Mouse (Mus musculus) thymus, adult 2 months (tissue): ENCODE measurements around the gene Atl1. TPM values are rescaled to one million over a fixed set of nuclear protein-coding genes. Genes with fewer than 3 reads are reported as not detected.

Source experiments
- DNase-seq: peaks from one replicate; pipeline ENCODE4 v3.0.0; 2021
- H3K27ac ChIP-seq: fragments of 200-500 bp; 2 replicates; pipeline ENCODE4 v1.5.1; 2012; ENCODE audit warnings: low read length, control low read depth; ENCODE audit not compliant: control insufficient read depth, insufficient read depth
- H3K27me3 ChIP-seq: fragments of 200-500 bp; 2 replicates; pipeline ENCODE4 v1.6.1; 2012; ENCODE audit warnings: mild to moderate bottlenecking, low read length, moderate library complexity, mixed read lengths; ENCODE audit not compliant: control insufficient read depth, insufficient read depth
- H3K36me3 ChIP-seq: fragments of 200-500 bp; 2 replicates; pipeline ENCODE4 v1.6.1; 2012; ENCODE audit warnings: mild to moderate bottlenecking, low read length, moderate library complexity; ENCODE audit not compliant: control insufficient read depth, insufficient read depth
- H3K4me1 ChIP-seq: fragments of 200-500 bp; replicated peaks from 2 replicates; pipeline ENCODE4 v1.6.1; 2012; ENCODE audit warnings: low read length; ENCODE audit not compliant: control insufficient read depth, insufficient read depth
- H3K4me3 ChIP-seq: fragments of 200-500 bp; 2 replicates; pipeline ENCODE4 v1.5.1; 2012; ENCODE audit warnings: mild to moderate bottlenecking, low read length, control low read depth, moderate library complexity; ENCODE audit not compliant: control insufficient read depth, insufficient read depth
- CTCF ChIP-seq: fragments of 200-500 bp; IDR thresholded peaks from 2 replicates; pipeline ENCODE4 v1.5.1; 2012; ENCODE audit warnings: mild to moderate bottlenecking, control low read depth, low read length, moderate library complexity, borderline replicate concordance; ENCODE audit not compliant: control insufficient read depth, poor library complexity, insufficient read depth; ENCODE audit errors: extremely low read depth
- POLR2A ChIP-seq: fragments of 200-500 bp; IDR thresholded peaks from 2 replicates; pipeline ENCODE4 v1.6.1; 2012; ENCODE audit warnings: mild to moderate bottlenecking, low read length, control low read depth, moderate library complexity; ENCODE audit not compliant: control insufficient read depth, poor library complexity, insufficient read depth; ENCODE audit errors: extremely low read depth
- WGBS: fragments of 180-500 bp; shearing (Covaris S2); methylation state at CpG from one replicate; pipeline ENCODE4 v1.1.7; 2018; 5-methylcytosine and 5-hydroxymethylcytosine counted together
- polyA plus RNA-seq: library from polyadenylated mRNA; depleted of rRNA; stranded (reverse); fragments of >200 nt; gene quantifications from 2 replicates; pipeline ENCODE4 v1.2.3, GENCODE M21; 2012

Gene Atl1
- polyA plus RNA-seq, 1 experiment, result 0.75 TPM

- no peaks in the 10 kb centered on the region for H3K27me3 ChIP-seq
- no peaks in the 10 kb centered on the region for H3K4me1 ChIP-seq
- peaks cover 9% of the 10 kb centered on the region for H3K36me3 ChIP-seq
- H3K4me3 ChIP-seq, result no peak overlapping the region
- no peak for TF ChIP-seq POLR2A
- TF ChIP-seq CTCF, result no peak
- 61% methylated on average over 2 of the region's 2 CpGs for WGBS
- DNase-seq, result no peak
- H3K27ac ChIP-seq, result no peak overlapping the region
Observed at GRCm38 (mm10) chr12:69957378-69957777, 65.0 kb downstream of the Atl1 start.

- H3K27me3 ChIP-seq, result no peaks in the 10 kb centered on the region
- no peak overlapping the region for H3K4me3 ChIP-seq
- H3K27ac ChIP-seq, result peak overlapping the region; percentile 95
- TF ChIP-seq CTCF (no peak), POLR2A (no peak)
- H3K36me3 ChIP-seq, result peaks cover 27% of the 10 kb centered on the region
- peak; percentile 73 for DNase-seq
- WGBS, result 74% methylated on average over 4 of the region's 4 CpGs
- no peaks in the 10 kb centered on the region; the same call in none of the 2 replicates for H3K4me1 ChIP-seq
Observed at GRCm38 (mm10) chr12:69962468-69962867, 70.1 kb downstream of the Atl1 start.

GRCm38 (mm10) chr12:69963141-69963540, 70.7 kb downstream of the Atl1 start:
- no peaks in the 10 kb centered on the region; the same call in none of the 2 replicates for H3K4me1 ChIP-seq
- H3K36me3 ChIP-seq, result peaks cover 32% of the 10 kb centered on the region
- H3K4me3 ChIP-seq, result no peak overlapping the region
- H3K27me3 ChIP-seq, result no peaks in the 10 kb centered on the region
- 61% methylated on average over 6 of the region's 6 CpGs for WGBS
- DNase-seq, result no peak
- H3K27ac ChIP-seq, result peak overlapping the region; percentile 95
- TF ChIP-seq CTCF (no peak), POLR2A (no peak)

- peaks cover 42% of the 10 kb centered on the region for H3K36me3 ChIP-seq
- no peaks in the 10 kb centered on the region for H3K27me3 ChIP-seq
- no peaks in the 10 kb centered on the region; the same call in none of the 2 replicates for H3K4me1 ChIP-seq
- no peak for DNase-seq
- WGBS, result 94% methylated on average over 3 of the region's 3 CpGs
- H3K4me3 ChIP-seq, result no peak overlapping the region
- no peak overlapping the region for H3K27ac ChIP-seq
- no peak for TF ChIP-seq POLR2A
- TF ChIP-seq CTCF, result no peak
Observed at GRCm38 (mm10) chr12:69965644-69966043, 73.2 kb downstream of the Atl1 start.

GRCm38 (mm10) chr12:69966071-69966470, 73.7 kb downstream of the Atl1 start:
- DNase-seq, result no peak
- H3K27ac ChIP-seq, result 0 out of 2 replicates have a peak overlapping the region, but pooled peaks have one; percentile 19
- 93% methylated on average over 5 of the region's 5 CpGs for WGBS
- TF ChIP-seq POLR2A, result no peak
- no peaks in the 10 kb centered on the region; the same call in none of the 2 replicates for H3K4me1 ChIP-seq
- peaks cover 38% of the 10 kb centered on the region for H3K36me3 ChIP-seq
- no peak overlapping the region for H3K4me3 ChIP-seq
- H3K27me3 ChIP-seq, result no peaks in the 10 kb centered on the region

GRCm38 (mm10) chr12:69967112-69967511, 74.7 kb downstream of the Atl1 start:
- WGBS, result 98% methylated on average over 6 of the region's 6 CpGs
- no peak overlapping the region for H3K4me3 ChIP-seq

GRCm38 (mm10) chr12:69968154-69968553, 75.7 kb downstream of the Atl1 start:
- H3K4me1 ChIP-seq, result no peaks in the 10 kb centered on the region; the same call in 1 of the 2 replicates
- DNase-seq, result no peak
- no peaks in the 10 kb centered on the region for H3K27me3 ChIP-seq
- H3K27ac ChIP-seq, result no peak overlapping the region
- H3K36me3 ChIP-seq, result peaks cover 33% of the 10 kb centered on the region
- WGBS, result 93% methylated on average over 5 of the region's 5 CpGs
- H3K4me3 ChIP-seq, result no peak overlapping the region
- TF ChIP-seq POLR2A (no peak), CTCF (no peak)

More at GRCm38 (mm10) chr12:69967112-69967511, 74.7 kb downstream of the Atl1 start:
- no peaks in the 10 kb centered on the region; the same call in none of the 2 replicates for H3K4me1 ChIP-seq
- peaks cover 33% of the 10 kb centered on the region for H3K36me3 ChIP-seq
- H3K27me3 ChIP-seq, result no peaks in the 10 kb centered on the region
- TF ChIP-seq CTCF (no peak), POLR2A (no peak)
- no peak for DNase-seq
- no peak overlapping the region for H3K27ac ChIP-seq
